Mouse (Mus musculus): ENCODE results near the gene Aldh16a1.

GRCm38 (mm10) chr7:45122561-45123185, 31.7 kb downstream of the Aldh16a1 start:
- no peak for TF ChIP-seq CTCF (conservative IDR thresholded peaks at IDR 0.05; ENCODE audit: insufficient read depth, insufficient read length, low read depth, low read length)
- no peak for TF ChIP-seq POLR2A (IDR thresholded peaks at IDR 0.05; ENCODE audit: low read depth, low read length)

All from kidney, adult 2 months (tissue).